Mouse (Mus musculus): ENCODE data around the gene Slc26a6.

DNA sequence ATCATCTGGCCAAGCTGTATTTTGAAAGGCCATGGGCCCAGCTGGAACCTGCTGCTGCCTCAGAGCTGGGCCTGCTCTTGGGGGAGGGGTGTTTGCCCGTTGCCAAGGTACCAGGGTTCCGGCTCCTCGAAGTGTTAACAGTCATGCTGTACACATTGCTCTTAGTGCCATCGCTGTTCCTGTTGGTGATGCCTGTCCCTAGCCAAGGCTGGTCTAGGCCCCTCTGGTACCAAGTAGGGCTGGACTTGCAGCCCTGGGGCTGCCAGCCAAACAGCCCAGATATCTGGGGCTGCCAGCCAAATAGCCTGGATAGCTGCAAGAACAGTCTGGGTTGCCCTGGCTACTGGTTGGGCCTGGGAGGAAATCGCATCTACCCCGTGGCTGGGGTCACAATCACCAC lies 61.4 kb downstream of the Slc26a6 start, which contains the start of gene Tmem89:
- TF ChIP-seq CTCF (IDR thresholded peaks at IDR 0.05; ENCODE audit: low read depth, low read length) (no peak), POLR2A (IDR thresholded peaks at IDR 0.05; ENCODE audit: borderline replicate concordance, low read depth, low read length) (no peak)
